Mouse (Mus musculus) liver, embryonic 16.5 days (tissue): ENCODE results near the gene Eif4g1. TPM values are rescaled to one million over a fixed set of nuclear protein-coding genes. Genes with fewer than 3 reads are reported as not detected.
A peak's percentile ranks its signal among the peaks of the same experiment; 100 is the strongest.

Experiments used
- ATAC-seq: fragments of 200-750 bp; cut with Nextera tagmentation; 2 replicates; pipeline ENCODE4 v1.8.0; 2017; ENCODE audit warnings: low read depth, mild to moderate bottlenecking, moderate number of reproducible peaks, moderate library complexity
- H3K27ac ChIP-seq: fragments of 300-500 bp; sonication (generic); 2 replicates; pipeline ENCODE4 v1.5.1; 2014; ENCODE audit warnings: mild to moderate bottlenecking, low read length
- H3K27me3 ChIP-seq: fragments of 300-500 bp; sonication (generic); 2 replicates; pipeline ENCODE4 v1.6.1; 2014; ENCODE audit warnings: low read depth, low read length, mixed read lengths; ENCODE audit not compliant: control insufficient read depth, insufficient read depth
- H3K36me3 ChIP-seq: fragments of 300-500 bp; sonication (generic); 2 replicates; pipeline ENCODE4 v1.6.1; 2014; ENCODE audit warnings: mild to moderate bottlenecking; ENCODE audit not compliant: control insufficient read depth, insufficient read depth
- H3K4me1 ChIP-seq: fragments of 300-500 bp; sonication (generic); 2 replicates; pipeline ENCODE4 v1.6.1; 2014; ENCODE audit warnings: low read depth, low read length, mixed read lengths; ENCODE audit not compliant: control insufficient read depth
- H3K4me2 ChIP-seq: fragments of 300-500 bp; sonication (generic); 2 replicates; pipeline ENCODE4 v1.6.1; 2014; ENCODE audit warnings: low read depth, low read length, mixed read lengths
- H3K4me3 ChIP-seq: fragments of 300-500 bp; sonication (generic); 2 replicates; pipeline ENCODE4 v1.5.1; 2014; ENCODE audit warnings: low read depth, mild to moderate bottlenecking, low read length
- H3K9ac ChIP-seq: fragments of 300-500 bp; sonication (generic); 2 replicates; pipeline ENCODE4 v1.6.1; 2014; ENCODE audit warnings: low read depth, low read length
- H3K9me3 ChIP-seq: fragments of 300-500 bp; sonication (generic); replicated peaks from 2 replicates; pipeline ENCODE4 v1.6.1; 2016; ENCODE audit warnings: low read length; ENCODE audit not compliant: control insufficient read depth
- WGBS: fragments of 180-500 bp; shearing (Covaris S2); extraction: QIAGEN DNeasy Blood & Tissue Kit; methylation state at CpG from one replicate; pipeline ENCODE4 v1.1.7; 2014; ENCODE audit not compliant: insufficient replicate concordance; 5-methylcytosine and 5-hydroxymethylcytosine counted together
- polyA plus RNA-seq: library from polyadenylated mRNA; unstranded; fragments of >200 nt; fragmentation: Nextera tagmentation; extraction: Ambion mirVana; gene quantifications from 2 replicates; pipeline ENCODE4 v1.2.1, GENCODE M21; 2015

The Eif4g1 gene
- polyA plus RNA-seq, 1 experiment from 2014 or later: 89.4 TPM

DNA sequence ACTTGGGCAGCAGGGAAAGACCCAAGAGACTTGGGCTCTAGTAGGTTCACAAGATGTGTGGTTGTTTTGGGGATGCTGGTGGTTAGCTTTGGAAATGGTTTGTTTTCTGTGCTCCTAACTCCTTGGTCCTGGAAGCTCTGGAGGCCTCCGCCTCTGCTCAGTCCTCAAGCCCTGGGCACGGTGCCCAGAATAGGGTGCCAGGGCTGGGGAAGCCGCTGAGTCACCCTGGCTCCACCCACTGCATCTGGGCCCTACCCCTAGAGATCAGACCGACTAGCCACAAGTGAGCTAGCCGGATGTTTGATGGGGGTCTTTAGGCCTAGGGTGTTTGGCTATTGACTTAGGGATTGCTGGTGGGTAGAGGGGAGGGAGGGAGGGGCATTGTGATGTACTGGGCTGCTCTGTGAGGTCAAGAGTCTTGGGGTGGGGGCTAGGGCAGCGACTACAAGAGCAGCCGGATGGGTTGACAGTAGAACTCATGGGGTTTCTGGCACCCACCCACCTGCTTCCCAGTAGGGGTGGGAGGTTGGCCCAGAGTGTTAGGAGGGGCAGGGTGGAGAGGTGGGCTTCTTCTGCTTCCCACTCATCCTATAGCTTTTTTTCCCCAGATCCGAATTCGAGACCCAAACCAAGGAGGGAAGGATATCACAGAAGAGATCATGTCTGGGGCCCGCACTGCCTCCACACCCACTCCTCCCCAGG is 10.0 kb downstream of the Eif4g1 start:
- H3K27ac ChIP-seq: peak overlapping the region; percentile 51
- ATAC-seq: peak; percentile 73
- peak overlapping the region; percentile 10; the same call in 1 of the 2 replicates for H3K4me3 ChIP-seq
- H3K9me3 ChIP-seq: no peaks in the 10 kb centered on the region
- 53% methylated on average over 10 of the region's 10 CpGs for WGBS
- no peaks in the 10 kb centered on the region for H3K27me3 ChIP-seq
- peaks cover 71% of the 10 kb centered on the region for H3K36me3 ChIP-seq
- peak overlapping the region; percentile 46 for H3K4me2 ChIP-seq
- H3K9ac ChIP-seq: peak overlapping the region; percentile 11; the same call in 1 of the 2 replicates
- H3K4me1 ChIP-seq: peaks cover 43% of the 10 kb centered on the region

DNA sequence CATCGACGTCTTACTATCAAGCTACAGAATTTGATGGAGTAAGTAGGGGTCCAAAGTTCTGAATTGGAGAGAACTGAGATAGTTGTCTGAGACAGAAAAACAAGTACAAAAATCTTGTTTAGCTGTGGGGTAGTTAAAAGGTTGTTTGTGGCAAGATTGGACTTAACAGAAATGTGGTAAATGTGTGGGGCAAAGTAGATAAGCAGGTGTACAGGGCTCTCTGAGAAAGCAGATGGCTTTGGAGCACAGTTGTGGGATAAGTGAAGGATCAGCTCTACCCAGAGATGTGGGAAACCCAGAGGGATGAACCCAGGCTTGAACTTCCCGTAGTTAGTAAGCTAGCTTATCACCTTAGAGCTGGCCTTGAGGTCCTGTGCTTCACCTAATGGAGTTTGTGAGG is 22.7 kb downstream of the Eif4g1 start:
- H3K9ac ChIP-seq: no peak overlapping the region
- no peak overlapping the region for H3K4me2 ChIP-seq
- no peak overlapping the region for H3K27ac ChIP-seq
- ATAC-seq: no peak
- peaks cover 13% of the 10 kb centered on the region for H3K27me3 ChIP-seq
- H3K4me3 ChIP-seq: no peak overlapping the region
- WGBS: 45% methylated on average over 3 of the region's 3 CpGs
- peaks cover 48% of the 10 kb centered on the region for H3K36me3 ChIP-seq
- H3K9me3 ChIP-seq: no peaks in the 10 kb centered on the region
- peaks cover 17% of the 10 kb centered on the region for H3K4me1 ChIP-seq

DNA sequence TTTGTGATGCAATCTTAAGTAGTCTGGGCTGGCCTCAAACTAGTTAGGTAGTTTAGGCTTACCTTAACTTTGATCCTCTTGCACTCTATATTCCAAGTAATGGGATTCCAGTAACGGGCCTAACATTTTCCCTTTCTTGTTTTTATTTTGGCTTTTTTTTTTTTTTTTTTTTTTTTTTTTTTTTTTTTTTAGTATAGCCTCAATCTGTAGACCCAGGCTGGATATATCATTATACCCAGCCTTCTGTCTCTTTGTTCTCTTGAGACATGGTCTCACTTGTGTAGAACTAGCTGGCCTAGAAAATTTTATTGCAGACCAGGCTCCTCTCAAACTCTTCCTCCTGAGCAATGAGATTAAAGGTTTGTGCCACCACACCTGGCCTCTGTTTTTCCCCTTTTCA is 23.5 kb downstream of the Eif4g1 start:
- Histone ChIP-seq H3K27ac (no peak overlapping the region), H3K27me3 (peaks cover 21% of the 10 kb centered on the region), H3K4me2 (no peak overlapping the region), H3K9ac (no peak overlapping the region), H3K4me1 (peaks cover 21% of the 10 kb centered on the region), H3K36me3 (peaks cover 40% of the 10 kb centered on the region), H3K4me3 (no peak overlapping the region), H3K9me3 (no peaks in the 10 kb centered on the region)
- ATAC-seq: no peak
- WGBS: 95% methylated on average over 1 of the region's 1 CpGs

DNA sequence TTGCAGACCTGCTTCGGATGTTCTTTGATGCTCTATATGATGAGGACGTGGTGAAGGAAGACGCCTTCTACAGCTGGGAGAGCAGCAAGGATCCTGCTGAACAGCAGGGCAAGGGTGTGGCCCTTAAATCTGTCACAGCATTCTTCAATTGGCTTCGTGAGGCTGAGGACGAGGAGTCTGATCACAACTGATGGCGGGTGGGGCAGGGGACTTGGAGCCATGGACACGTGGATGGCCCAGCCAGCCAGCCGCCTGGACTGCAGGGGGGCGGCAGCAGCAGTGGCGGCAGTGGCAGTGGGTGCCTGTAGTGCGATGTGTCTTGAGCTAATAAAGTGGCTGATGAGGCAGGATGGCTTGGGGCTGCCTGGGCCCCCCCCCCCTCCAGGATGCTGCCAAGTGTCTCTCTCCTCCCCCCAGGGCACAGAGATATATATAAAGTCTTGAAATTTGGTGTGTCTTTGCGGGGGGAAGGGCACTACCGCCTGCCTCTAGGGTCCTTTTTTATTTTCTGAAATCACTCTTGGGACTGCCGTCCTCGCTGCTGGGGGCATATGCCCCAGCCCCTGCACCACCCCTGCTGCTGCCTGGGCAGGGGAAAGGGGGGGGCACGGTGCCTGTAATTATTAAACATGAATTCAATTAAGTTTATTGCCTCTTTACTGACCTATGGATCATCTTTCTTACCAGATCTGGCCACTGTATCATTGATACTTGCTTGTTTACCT is 24.3 kb downstream of the Eif4g1 start:
- Histone ChIP-seq H3K27ac (no peak overlapping the region), H3K4me2 (peak overlapping the region; percentile 90), H3K9ac (peak overlapping the region; percentile 75; the same call in 1 of the 2 replicates), H3K4me3 (peak overlapping the region; percentile 69; the same call in 1 of the 2 replicates), H3K36me3 (peaks cover 33% of the 10 kb centered on the region), H3K27me3 (peaks cover 27% of the 10 kb centered on the region), H3K4me1 (peaks cover 21% of the 10 kb centered on the region), H3K9me3 (no peaks in the 10 kb centered on the region)
- WGBS: 58% methylated on average over 16 of the region's 16 CpGs
- ATAC-seq: no peak

DNA sequence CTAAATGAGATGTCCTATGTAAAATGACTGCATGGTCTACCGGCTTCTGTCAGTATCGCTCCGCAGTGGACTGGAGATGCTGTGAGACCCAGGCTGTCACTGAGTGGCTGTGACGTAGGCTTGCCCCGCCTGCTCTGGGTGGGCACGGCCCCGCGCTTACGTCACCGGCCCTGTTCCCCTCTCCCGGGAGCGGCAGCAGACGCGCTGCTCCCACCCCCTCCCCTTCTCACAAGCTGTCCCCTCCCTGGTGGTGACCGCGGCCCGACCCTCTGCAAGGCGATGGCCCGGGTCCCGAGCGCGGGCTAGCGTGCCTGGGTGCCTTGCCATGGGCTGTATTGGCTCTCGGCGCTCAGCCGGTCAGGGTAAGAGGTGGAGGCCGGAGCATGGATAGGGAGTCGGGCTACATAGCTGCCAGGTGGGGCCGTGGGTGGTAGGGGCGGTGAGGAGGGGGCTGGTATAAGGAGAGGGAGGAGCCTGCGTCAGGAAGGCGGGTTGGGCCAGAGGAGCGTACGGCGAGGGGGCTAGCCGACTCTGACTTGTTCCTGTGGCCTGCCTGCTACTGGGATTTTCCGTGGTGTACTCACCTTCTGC is 25.1 kb downstream of the Eif4g1 start, which contains the start of gene Fam131a:
Gene Fam131a (plus strand): TSS at position 131 of the 591 bp plus-strand sequence.
- peaks cover 21% of the 10 kb centered on the region for H3K4me1 ChIP-seq

DNA sequence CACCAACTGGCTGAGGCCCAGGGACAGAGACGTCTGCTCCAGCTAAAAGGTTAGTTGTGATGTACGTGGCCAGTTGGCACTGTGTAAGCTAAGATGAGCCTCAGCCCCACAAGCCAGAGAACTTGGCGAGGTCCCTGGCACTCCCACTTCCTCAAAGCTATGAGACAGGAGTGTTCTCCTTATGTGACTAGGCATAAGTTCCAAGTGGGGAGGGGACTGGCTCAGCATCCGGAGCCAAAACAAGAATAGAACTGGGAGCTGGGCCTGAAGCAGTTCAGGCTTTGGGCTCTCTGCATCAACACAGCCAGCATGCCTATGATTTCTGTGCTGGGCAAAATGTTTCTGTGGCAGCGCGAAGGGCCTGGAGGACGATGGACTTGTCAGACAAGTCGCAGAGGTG is 26.7 kb downstream of the Eif4g1 start:
- Histone ChIP-seq H3K36me3 (peaks cover 12% of the 10 kb centered on the region), H3K4me2 (no peak overlapping the region), H3K9ac (no peak overlapping the region), H3K9me3 (no peaks in the 10 kb centered on the region), H3K4me3 (no peak overlapping the region), H3K27me3 (peaks cover 29% of the 10 kb centered on the region), H3K27ac (no peak overlapping the region), H3K4me1 (peaks cover 21% of the 10 kb centered on the region)
- ATAC-seq: no peak
- WGBS: 54% methylated on average over 8 of the region's 8 CpGs

More for the DNA sequence above, 25.1 kb downstream of the Eif4g1 start, which contains the start of gene Fam131a:
- WGBS: 2% methylated on average over 36 of the region's 37 CpGs
- H3K9ac ChIP-seq: peak within 1 kb of the TSS; percentile 75
- no peaks in the 10 kb centered on the region for H3K9me3 ChIP-seq
- peak; percentile 91 for ATAC-seq
- H3K36me3 ChIP-seq: peaks cover 26% of the 10 kb centered on the region
- H3K4me3 ChIP-seq: peak within 1 kb of the TSS; percentile 69
- peaks cover 29% of the 10 kb centered on the region for H3K27me3 ChIP-seq
- H3K27ac ChIP-seq: 0 out of 2 replicates have a peak within 1 kb of the TSS, but pooled peaks have one; percentile 42
- H3K4me2 ChIP-seq: peak within 1 kb of the TSS; percentile 90

DNA sequence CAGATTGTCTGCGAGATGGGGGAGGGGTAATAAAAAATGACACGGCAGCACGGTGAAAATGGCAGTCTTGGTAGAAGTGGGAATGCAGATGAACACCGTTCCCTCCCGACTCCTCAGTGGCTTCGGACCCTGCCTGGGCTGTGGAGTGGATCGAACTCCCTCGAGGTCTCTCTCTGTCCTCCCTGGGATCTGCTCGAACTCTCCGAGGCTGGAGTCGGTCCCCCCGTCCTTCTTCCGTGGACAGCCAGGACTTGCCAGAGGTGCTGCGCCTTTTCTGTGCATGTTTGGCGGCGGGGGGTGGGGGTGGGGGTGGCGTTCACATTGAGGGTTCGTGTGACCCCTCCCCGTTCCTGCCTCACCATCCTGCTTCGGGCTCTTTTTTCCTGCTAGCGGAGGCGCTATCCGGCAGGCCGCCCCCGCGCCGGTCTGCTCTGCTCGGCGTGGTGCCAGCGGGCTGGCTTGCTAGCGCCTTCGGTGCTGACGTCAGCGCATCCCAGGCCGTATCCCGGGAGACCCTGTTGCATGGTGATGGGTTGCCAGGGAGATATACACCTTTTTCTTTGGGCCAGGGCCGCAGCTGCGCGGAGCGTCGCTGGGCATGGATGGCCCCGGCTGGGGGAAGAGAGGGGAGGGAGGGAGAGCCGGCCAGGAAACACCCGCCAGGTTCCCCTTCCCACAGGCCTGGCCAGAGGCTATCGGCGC is 27.7 kb downstream of the Eif4g1 start:
- peaks cover 29% of the 10 kb centered on the region for H3K27me3 ChIP-seq
- H3K4me3 ChIP-seq: peak overlapping the region; percentile 19; the same call in 1 of the 2 replicates
- H3K27ac ChIP-seq: no peak overlapping the region
- WGBS: 6% methylated on average over 46 of the region's 46 CpGs
- H3K9ac ChIP-seq: no peak overlapping the region; the same call in 1 of the 2 replicates
- peak overlapping the region; percentile 48 for H3K4me2 ChIP-seq
- no peaks in the 10 kb centered on the region for H3K9me3 ChIP-seq
- no peak for ATAC-seq
- peaks cover 21% of the 10 kb centered on the region for H3K4me1 ChIP-seq
- peaks cover 2% of the 10 kb centered on the region for H3K36me3 ChIP-seq

DNA sequence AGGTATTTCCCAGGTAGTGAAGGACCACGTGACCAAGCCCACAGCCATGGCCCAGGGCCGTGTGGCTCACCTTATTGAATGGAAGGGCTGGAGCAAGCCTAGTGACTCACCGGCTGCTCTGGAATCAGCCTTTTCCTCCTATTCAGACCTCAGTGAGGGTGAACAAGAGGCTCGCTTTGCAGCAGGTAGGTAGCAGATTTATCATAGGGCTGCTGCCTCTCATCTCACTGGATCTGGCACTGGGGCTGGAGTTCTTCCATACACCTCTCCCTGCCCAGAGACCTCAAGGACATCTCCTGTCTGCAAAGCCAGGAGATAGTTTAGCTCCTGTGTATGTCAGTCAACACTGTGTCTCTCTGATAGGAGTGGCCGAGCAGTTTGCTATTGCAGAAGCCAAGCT is 31.2 kb downstream of the Eif4g1 start:
- WGBS: 63% methylated on average over 5 of the region's 5 CpGs
- H3K4me3 ChIP-seq: no peak overlapping the region
- no peaks in the 10 kb centered on the region for H3K9me3 ChIP-seq
- peaks cover 29% of the 10 kb centered on the region for H3K27me3 ChIP-seq
- no peak for ATAC-seq
- H3K36me3 ChIP-seq: no peaks in the 10 kb centered on the region
- no peak overlapping the region for H3K9ac ChIP-seq
- no peak overlapping the region for H3K4me2 ChIP-seq
- H3K27ac ChIP-seq: no peak overlapping the region
- H3K4me1 ChIP-seq: peaks cover 37% of the 10 kb centered on the region
